Mouse (Mus musculus): ENCODE measurements at regions not wholly inside any gene's neighbourhood (a gene's known extent, or its start where the extent isn't known, plus 50 kb on each side); places are given as distances from the start of the nearest gene placed in this dataset.

- CTCF ChIA-PET: no interaction called here
These were observed 406.0 kb upstream of the 1700003H04Rik start for GRCm38 (mm10) chr3:124986930-124987329.

GRCm38 (mm10) chr3:124986515-124986914 is 405.6 kb upstream of the 1700003H04Rik start:
- CTCF ChIA-PET: no interaction called here

GRCm38 (mm10) chr3:124985428-124985827 is 404.5 kb upstream of the 1700003H04Rik start:
- CTCF ChIA-PET: no interaction called here

GRCm38 (mm10) chr3:124935147-124935849 is 354.4 kb upstream of the 1700003H04Rik start:
- CTCF ChIA-PET: interaction anchor here (0.6 kb wide), 1 partner anchor 345 kb away, joined by 3 read pairs; no protein-coding TSS in a partner anchor

GRCm38 (mm10) chr3:124932655-124933054 is 351.8 kb upstream of the 1700003H04Rik start:
- CTCF ChIA-PET: no interaction called here

GRCm38 (mm10) chr3:124930773-124931607 is 350.1 kb upstream of the 1700003H04Rik start:
- CTCF ChIA-PET: no interaction called here

- CTCF ChIA-PET: no interaction called here
These were observed 328.0 kb upstream of the 1700003H04Rik start for GRCm38 (mm10) chr3:124908925-124909324.

Measured in spleen, embryonic (tissue).